Mouse (Mus musculus) embryonic facial prominence, embryonic 10.5 days (tissue): Measurements from ENCODE around the gene Gm21970. TPM values are rescaled to one million over a fixed set of nuclear protein-coding genes. Genes with fewer than 3 reads are reported as not detected.

Experiments used
- DNase-seq: peaks from one replicate; pipeline ENCODE4 v3.0.0-alpha.2; 2017; ENCODE audit warnings: low spot score
- H3K27ac ChIP-seq: fragments of 300-500 bp; sonication (generic); replicated peaks from 2 replicates; pipeline ENCODE4 v1.5.1; 2016; ENCODE audit warnings: mild to moderate bottlenecking
- H3K27me3 ChIP-seq: fragments of 300-500 bp; sonication (generic); replicated peaks from 2 replicates; pipeline ENCODE4 v1.6.1; 2016; ENCODE audit warnings: low read depth, mild to moderate bottlenecking; ENCODE audit not compliant: poor library complexity, severe bottlenecking
- H3K36me3 ChIP-seq: fragments of 300-500 bp; sonication (generic); replicated peaks from 2 replicates; pipeline ENCODE4 v1.6.1; 2016; ENCODE audit warnings: mild to moderate bottlenecking, moderate library complexity
- H3K4me1 ChIP-seq: fragments of 300-500 bp; sonication (generic); 2 replicates; pipeline ENCODE4 v1.6.1; 2016
- H3K4me3 ChIP-seq: fragments of 300-500 bp; sonication (generic); 2 replicates; pipeline ENCODE4 v1.5.1; 2016; ENCODE audit warnings: mild to moderate bottlenecking, moderate library complexity
- H3K9me3 ChIP-seq: fragments of 300-500 bp; sonication (generic); 2 replicates; pipeline ENCODE4 v1.6.1; 2016; ENCODE audit warnings: mild to moderate bottlenecking
- WGBS: fragments of 180-500 bp; shearing (Covaris S2); methylation state at CpG from one replicate; pipeline ENCODE4 v1.1.7; 2016; 5-methylcytosine and 5-hydroxymethylcytosine counted together
- polyA plus RNA-seq: library from polyadenylated mRNA; unstranded; fragments of >200 nt; fragmentation: Nextera tagmentation; extraction: Ambion mirVana; gene quantifications from 2 replicates; pipeline ENCODE4 v1.2.1, GENCODE M21; 2016

Gene Gm21970
- polyA plus RNA-seq, 1 experiment from 2014 or later: not detected

GRCm38 (mm10) chr16:91463836-91464400 lies 72.4 kb downstream of the Gm21970 start:
- no peak for DNase-seq
- Histone ChIP-seq H3K27me3 (no peaks in the 10 kb centered on the region), H3K36me3 (peaks cover 10% of the 10 kb centered on the region; the same call in 1 of the 2 replicates), H3K27ac (peak overlapping the region; percentile 87), H3K4me1 (peaks cover 49% of the 10 kb centered on the region), H3K9me3 (0 out of 2 replicates have a peak, but pooled peaks cover 5% of the 10 kb centered on the region), H3K4me3 (peak overlapping the region; percentile 76)
- WGBS: 85% methylated on average over 4 of the region's 4 CpGs

- peaks cover 11% of the 10 kb centered on the region; the same call in 1 of the 2 replicates for H3K36me3 ChIP-seq
- H3K4me1 ChIP-seq: peaks cover 49% of the 10 kb centered on the region
- peak overlapping the region; percentile 87 for H3K27ac ChIP-seq
- WGBS: 2% methylated on average over 44 of the region's 44 CpGs
- peak overlapping the region; percentile 76 for H3K4me3 ChIP-seq
- H3K9me3 ChIP-seq: 0 out of 2 replicates have a peak, but pooled peaks cover 5% of the 10 kb centered on the region
- no peaks in the 10 kb centered on the region for H3K27me3 ChIP-seq
- DNase-seq: peak; percentile 96
These were observed 73.3 kb downstream of the Gm21970 start for GRCm38 (mm10) chr16:91464594-91465504.

- Histone ChIP-seq H3K36me3 (peaks cover 11% of the 10 kb centered on the region; the same call in 1 of the 2 replicates), H3K4me3 (peak overlapping the region; percentile 76), H3K27me3 (no peaks in the 10 kb centered on the region), H3K4me1 (peaks cover 47% of the 10 kb centered on the region), H3K9me3 (0 out of 2 replicates have a peak, but pooled peaks cover 5% of the 10 kb centered on the region), H3K27ac (peak overlapping the region; percentile 87)
- WGBS: 60% methylated on average over 13 of the region's 13 CpGs
- DNase-seq: no peak
These were observed 74.2 kb downstream of the Gm21970 start for GRCm38 (mm10) chr16:91465505-91466240.

GRCm38 (mm10) chr16:91466566-91466965 lies 75.0 kb downstream of the Gm21970 start:
- Histone ChIP-seq H3K27me3 (no peaks in the 10 kb centered on the region), H3K4me3 (0 out of 2 replicates have a peak overlapping the region, but pooled peaks have one; percentile 76), H3K9me3 (0 out of 2 replicates have a peak, but pooled peaks cover 5% of the 10 kb centered on the region), H3K4me1 (peaks cover 39% of the 10 kb centered on the region), H3K27ac (no peak overlapping the region; the same call in 1 of the 2 replicates), H3K36me3 (peaks cover 11% of the 10 kb centered on the region; the same call in 1 of the 2 replicates)
- peak; percentile 64 for DNase-seq
- 52% methylated on average over 6 of the region's 6 CpGs for WGBS

Other genes starting within 250 kb of the Gm21970 start
- 2.3 and 3.4 TPM in 2 replicates for gene Olig2, start 166.3 kb upstream of the Gm21970 start, polyA plus RNA-seq
- gene Olig1, start 121.9 kb upstream of the Gm21970 start, polyA plus RNA-seq: 1.9 and 3.3 TPM in 2 replicates
- 29.7 and 31.0 TPM in 2 replicates for gene Ifnar2, start 18.9 kb upstream of the Gm21970 start, polyA plus RNA-seq
- 7.8 and 8.9 TPM in 2 replicates for gene Il10rb, start 14.4 kb downstream of the Gm21970 start, polyA plus RNA-seq
- 56.9 and 57.6 TPM in 2 replicates for gene Ifnar1, start 93.5 kb downstream of the Gm21970 start, polyA plus RNA-seq
- gene Ifngr2, start 155.4 kb downstream of the Gm21970 start, polyA plus RNA-seq: 29.9 and 32.7 TPM in 2 replicates
- 25.6 and 28.5 TPM in 2 replicates for gene Tmem50b, start 206.1 kb downstream of the Gm21970 start, polyA plus RNA-seq
- gene Dnajc28, start 227.3 kb downstream of the Gm21970 start, polyA plus RNA-seq: 4.2 and 4.6 TPM in 2 replicates